In genomic region chr14:102794898-102795297, GRCm38 (mm10) we compare ENCODE assay signal across 12 mouse cellular contexts.
DNase-seq lines count a peak whose midpoint lies in the region; ATAC-seq and TF ChIP-seq lines count a peak whose summit lies in the region.
"Had no signal": no experiment of that assay in that cellular context is flagged by ENCODE, and none has a peak within 500 bp of the region (broad histone marks: within the 10 kb centered on the region; RNA-seq: fewer than 3 reads in every experiment).

No protein-coding gene starts in this region.

- H3K4me1 ChIP-seq in kidney, postnatal 0 days (replicated peaks; ENCODE audit: insufficient read depth, low read length), result no peaks in the 10 kb centered on the region
- H3K4me1 ChIP-seq: heart, embryonic 15.5 days; limb, embryonic 13.5 days had no signal

- no peak overlapping the region for H3K4me2 ChIP-seq in kidney, postnatal 0 days (ENCODE audit: low read length)
- H3K4me2 ChIP-seq: heart, embryonic 15.5 days; limb, embryonic 13.5 days had no signal

- no peak for DNase-seq in frontal cortex, adult 2 months (ENCODE audit: extremely low spot score in 1 of 2, low spot score in 1 of 2)
- no peak for DNase-seq in kidney, postnatal 0 days (ENCODE audit: low spot score)
- DNase-seq in kidney, postnatal 10 days, result no peak
- DNase-seq in A20 (ENCODE audit: low read depth, low spot score) (peak; percentile 41), liver (no peak)
- no peak for DNase-seq in ovary, adult 18-20 months (ENCODE audit: low spot score)

- H3K36me3 ChIP-seq in kidney, postnatal 0 days (ENCODE audit: insufficient read depth, low read length), result no peaks in the 10 kb centered on the region
- H3K36me3 ChIP-seq: heart, embryonic 15.5 days; limb, embryonic 13.5 days had no signal

- H3K4me3 ChIP-seq in kidney, postnatal 0 days (replicated peaks; ENCODE audit: low read depth, low read length), result no peak overlapping the region
- H3K4me3 ChIP-seq: heart, embryonic 15.5 days; limb, embryonic 13.5 days; megakaryocyte, embryonic 14.5 days; myocyte had no signal

- H3K9ac ChIP-seq in kidney, postnatal 0 days (ENCODE audit: low read depth, low read length), result no peak overlapping the region
- H3K9ac ChIP-seq: heart, embryonic 15.5 days; limb, embryonic 13.5 days had no signal

- 95% methylated on average over 2 of the region's 2 CpGs for WGBS in kidney, postnatal 0 days

- H3K27me3 ChIP-seq in kidney, postnatal 0 days (ENCODE audit: insufficient read depth, low read length), result no peaks in the 10 kb centered on the region
- H3K27me3 ChIP-seq: heart, embryonic 15.5 days; limb, embryonic 13.5 days; megakaryocyte, embryonic 14.5 days had no signal

- H3K27ac ChIP-seq in kidney, postnatal 0 days, result no peak overlapping the region
- H3K27ac ChIP-seq: heart, embryonic 15.5 days; limb, embryonic 13.5 days had no signal

- peak; percentile 50 for TF ChIP-seq CTCF in kidney, postnatal 0 days (IDR thresholded peaks at IDR 0.05; ENCODE audit: low read depth)

- H3K9me3 ChIP-seq in kidney, postnatal 0 days (replicated peaks; ENCODE audit: low read length), result no peaks in the 10 kb centered on the region
- H3K9me3 ChIP-seq: heart, embryonic 15.5 days; limb, embryonic 13.5 days; megakaryocyte, embryonic 14.5 days had no signal

- 0 out of 2 replicates have a peak, but pooled peaks have one; percentile 62 for ATAC-seq in frontal cortex, adult (ENCODE audit: low TSS enrichment)
- no peak for ATAC-seq in kidney, postnatal 0 days (replicated peaks; ENCODE audit: low FRiP score, low read depth)
- peak; percentile 63; the same call in 1 of the 2 replicates for ATAC-seq in common myeloid progenitor, adult 5-6 weeks (replicated peaks; ENCODE audit: low read depth, poor library complexity, severe bottlenecking)
